Mouse (Mus musculus) cortical plate, adult 2 months (tissue): ENCODE measurements around the gene Fam72a.

Experiments used
- CTCF ChIP-seq: fragments of 200-500 bp; IDR thresholded peaks from 2 replicates; pipeline ENCODE4 v1.5.1; 2011; ENCODE audit warnings: mild to moderate bottlenecking, control low read depth, low read length; ENCODE audit not compliant: insufficient read depth; ENCODE audit errors: extremely low read depth
- POLR2A ChIP-seq: fragments of 200-500 bp; IDR thresholded peaks from 2 replicates; pipeline ENCODE4 v1.6.1; 2011; ENCODE audit warnings: mild to moderate bottlenecking, low read length, control low read depth; ENCODE audit not compliant: insufficient read depth; ENCODE audit errors: extremely low read depth

DNA sequence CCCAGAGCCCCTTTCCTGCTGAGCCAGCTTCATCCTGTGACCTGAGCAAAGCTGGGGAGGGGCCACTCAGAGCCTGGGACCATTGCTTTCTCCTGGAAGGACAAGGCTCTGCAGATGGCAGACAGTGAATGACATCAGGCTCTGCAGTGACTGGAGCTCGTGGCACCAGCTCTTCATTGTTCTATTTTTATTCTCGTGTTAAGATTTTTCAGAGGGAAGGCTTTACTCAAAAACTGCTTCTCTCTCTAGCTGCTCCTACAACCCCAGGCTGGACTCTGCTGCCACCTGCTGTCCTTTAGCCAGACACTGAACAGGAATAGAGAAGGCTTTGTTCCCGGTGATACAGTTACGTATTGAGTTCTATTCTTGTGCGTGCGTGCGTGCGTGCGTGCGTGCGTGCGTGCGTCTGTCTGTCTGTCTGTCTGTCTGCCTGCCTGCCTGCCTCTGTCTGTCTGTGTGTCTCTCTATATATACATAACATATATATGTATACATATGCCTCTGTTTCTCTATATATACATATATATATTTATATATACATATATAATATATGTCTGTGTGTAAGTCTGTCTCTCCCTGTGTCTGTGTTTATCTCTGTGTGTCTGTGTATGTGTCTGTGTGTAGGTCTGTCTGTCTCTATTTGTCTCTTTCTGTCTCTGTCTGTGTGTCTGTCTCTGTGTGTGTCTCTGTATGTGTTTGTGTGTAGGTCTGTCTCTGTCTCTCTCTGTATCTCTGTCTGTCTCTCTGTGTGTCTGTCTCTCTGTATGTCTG, 27.5 kb downstream of the Fam72a start:
- TF ChIP-seq CTCF (peak; percentile 95), POLR2A (no peak)
